Mouse (Mus musculus) cortical plate, adult 2 months (tissue): ENCODE results near the gene Coq10a.

ENCODE experiments used
- CTCF ChIP-seq: fragments of 200-500 bp; IDR thresholded peaks from 2 replicates; pipeline ENCODE4 v1.5.1; 2011; ENCODE audit warnings: mild to moderate bottlenecking, control low read depth, low read length; ENCODE audit not compliant: insufficient read depth; ENCODE audit errors: extremely low read depth
- POLR2A ChIP-seq: fragments of 200-500 bp; IDR thresholded peaks from 2 replicates; pipeline ENCODE4 v1.6.1; 2011; ENCODE audit warnings: mild to moderate bottlenecking, low read length, control low read depth; ENCODE audit not compliant: insufficient read depth; ENCODE audit errors: extremely low read depth

GRCm38 (mm10) chr10:128369218-128369543, 384 bp upstream of the Coq10a start:
- TF ChIP-seq CTCF, result no peak
- no peak; the same call in 1 of the 2 replicates for TF ChIP-seq POLR2A
